Mouse (Mus musculus) effector memory CD4-positive, alpha-beta T cell, adult 5 months (primary cell): ENCODE results near the gene E4f1. TPM values are rescaled to one million over a fixed set of nuclear protein-coding genes. Genes with fewer than 3 reads are reported as not detected.

Source experiments
- polyA plus RNA-seq: library from polyadenylated mRNA; unstranded; fragments of 100-300 nt; shearing (Covaris generic); gene quantifications from one replicate; pipeline ENCODE4 v1.2.1, GENCODE M21; 2017

E4f1 gene
- polyA plus RNA-seq = 99.5 TPM

DNA sequence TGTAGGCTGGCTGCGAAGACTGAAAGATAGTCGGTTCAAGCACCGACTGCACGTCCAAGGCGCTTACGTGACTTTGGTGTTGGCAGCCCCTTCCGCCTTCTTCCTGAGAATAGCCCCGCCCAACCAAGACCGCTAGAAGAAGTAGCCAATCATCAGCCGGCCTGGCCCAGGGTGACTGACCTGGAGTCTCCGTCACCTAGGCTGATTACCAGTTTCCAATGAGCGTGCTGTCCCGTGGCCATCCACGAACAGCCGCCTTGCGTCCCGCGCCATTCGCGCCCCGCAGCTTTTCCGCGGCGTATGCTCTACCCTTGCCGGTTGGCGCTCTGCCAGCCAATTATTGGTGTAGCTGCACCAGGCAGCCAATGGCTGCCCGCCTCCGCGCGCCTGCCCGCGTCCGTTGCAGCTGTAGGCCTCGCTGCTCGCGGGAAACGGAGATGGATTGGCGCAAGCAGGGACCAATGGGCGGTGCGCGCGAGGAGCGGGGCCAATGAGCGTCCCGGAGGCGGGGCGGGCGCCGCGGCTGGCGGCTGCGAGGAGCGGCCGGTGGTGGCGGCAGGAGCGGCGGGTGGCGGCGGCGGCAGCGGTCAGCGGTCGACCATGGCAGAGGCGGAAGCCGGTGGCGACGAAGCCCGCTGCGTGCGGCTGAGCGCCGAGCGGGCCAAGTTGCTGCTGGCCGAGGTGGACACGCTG lies at the start of gene E4f1, which contains the start of gene Pgp:
Gene E4f1 (minus strand): TSS at position 404 of the 693 bp plus-strand sequence.
Gene Pgp (plus strand): TSS at position 483 of the 693 bp plus-strand sequence.

DNA sequence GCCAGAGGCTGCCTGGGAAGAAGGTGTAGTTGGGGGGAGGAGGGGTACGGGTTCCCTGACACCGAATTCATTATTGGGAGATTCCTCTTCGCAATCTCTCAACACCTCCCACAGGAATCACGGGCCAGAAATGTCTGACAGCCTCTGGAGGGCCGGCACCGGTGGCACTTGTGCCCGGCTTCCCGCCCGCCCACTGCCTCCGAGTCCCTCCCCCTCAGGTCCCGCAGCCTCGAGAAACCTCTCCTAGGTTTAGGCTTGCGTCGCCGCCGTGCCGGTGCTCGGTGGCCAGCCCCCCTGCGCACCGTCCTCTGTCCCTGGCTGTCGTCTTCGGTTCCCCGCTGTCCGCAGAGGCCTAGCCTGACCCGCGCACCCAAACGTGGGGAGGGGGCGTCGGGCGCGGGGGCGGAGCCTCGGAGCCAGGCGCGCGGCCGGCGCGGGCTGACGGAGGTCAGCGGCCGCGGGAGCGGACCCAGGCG lies 18.1 kb upstream of the E4f1 start, which contains the start of gene Caskin1:
Gene Caskin1 (plus strand): TSS at position 416 of the 476 bp plus-strand sequence.

DNA sequence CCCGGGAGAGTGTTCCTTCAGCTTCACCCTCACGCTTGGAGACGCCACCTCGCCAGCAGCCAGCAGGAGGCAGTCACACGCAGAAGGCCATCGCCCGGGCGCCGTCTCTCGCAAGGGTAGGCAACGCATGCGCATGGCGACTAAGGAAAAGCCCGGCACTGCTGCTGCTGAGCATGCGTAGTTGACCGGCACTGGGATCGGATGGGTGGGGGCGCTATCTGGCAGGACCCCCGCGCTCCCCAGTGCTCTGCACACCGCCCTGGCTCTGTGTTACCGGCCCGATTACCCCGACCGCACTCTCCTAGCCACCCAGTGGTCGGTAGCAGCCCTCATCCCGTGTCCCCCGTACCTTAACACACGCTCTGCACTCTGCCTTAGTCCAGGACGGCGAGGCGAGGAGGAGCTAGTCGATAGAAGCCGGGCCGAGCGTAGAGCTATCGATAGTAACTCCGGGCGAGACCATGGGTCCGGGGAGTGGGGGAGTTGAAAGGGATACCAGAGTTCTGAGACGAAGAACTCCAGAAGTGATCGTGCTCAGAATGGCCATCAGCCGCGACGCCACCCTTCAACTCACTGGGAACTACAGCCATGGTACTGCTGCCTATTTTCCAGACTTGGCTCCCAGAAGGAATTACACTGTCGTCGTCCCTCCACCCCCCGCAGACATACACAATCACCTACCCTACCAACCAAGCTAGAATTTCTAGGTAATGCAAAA lies 8.7 kb upstream of the E4f1 start, which contains the start of gene Mlst8:
Gene Mlst8 (minus strand): TSS at position 416 of the 718 bp plus-strand sequence.

DNA sequence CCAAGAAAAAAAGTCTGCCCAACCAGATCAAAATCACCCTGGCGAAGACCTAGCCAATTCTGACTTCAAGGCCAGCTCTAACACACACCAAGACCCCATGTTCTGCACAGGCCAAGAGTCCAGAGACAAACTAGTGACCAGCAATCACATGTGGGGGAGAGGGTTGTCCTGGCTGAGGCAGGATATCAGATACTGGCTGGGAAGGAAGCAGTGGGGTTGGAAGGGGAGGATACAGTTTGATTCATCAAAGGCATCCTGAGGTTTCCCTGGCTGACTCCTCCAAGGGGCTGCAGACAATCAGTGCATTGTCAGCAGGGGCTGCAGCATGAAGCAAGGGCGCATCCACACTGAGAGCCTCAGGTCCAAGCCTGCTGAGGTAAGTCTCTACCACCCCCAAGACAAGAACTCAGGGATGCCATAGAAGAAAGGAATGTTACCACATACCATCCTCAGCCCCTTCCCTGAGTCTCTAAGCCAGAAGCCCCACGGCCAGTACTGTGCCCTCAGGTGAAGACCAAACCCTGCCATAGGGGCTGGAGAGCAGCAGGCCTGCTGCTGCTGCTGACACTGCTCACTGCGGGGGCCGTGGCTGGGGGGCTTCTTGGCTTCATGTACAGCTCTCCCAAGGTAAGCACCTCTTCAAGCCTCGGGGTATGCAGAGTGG lies 3.6 kb upstream of the E4f1 start, which contains the start of gene Bricd5:
Gene Bricd5 (plus strand): TSS at position 273 of the 664 bp plus-strand sequence.

DNA sequence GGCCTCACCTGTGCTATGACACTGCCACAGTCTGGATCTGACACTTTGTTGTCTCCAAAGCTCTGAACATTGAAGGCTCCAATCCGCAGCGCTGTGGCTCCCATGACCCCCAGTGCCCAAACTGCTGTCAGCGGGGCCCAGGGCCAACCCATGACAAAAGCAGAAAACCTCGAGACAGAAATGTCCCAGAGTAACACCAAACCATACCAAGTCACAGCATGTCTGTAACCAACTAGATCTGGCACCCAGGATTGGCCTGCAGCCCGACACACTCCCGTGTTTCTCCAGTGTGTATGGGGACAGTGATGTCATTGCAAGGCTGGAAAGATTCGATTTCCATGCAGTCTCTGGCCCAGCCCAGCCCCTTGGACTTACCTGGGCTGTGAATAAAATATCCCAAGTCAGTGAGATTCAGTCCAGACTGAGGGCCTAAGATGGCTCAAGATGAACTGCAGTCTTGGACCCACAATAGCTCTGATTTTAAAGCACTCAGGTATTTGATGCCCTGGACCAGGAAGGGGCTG lies 27.4 kb downstream of the E4f1 start, which contains the start of gene Dnase1l2:
Gene Dnase1l2 (minus strand): TSS at position 474 of the 524 bp plus-strand sequence.

DNA sequence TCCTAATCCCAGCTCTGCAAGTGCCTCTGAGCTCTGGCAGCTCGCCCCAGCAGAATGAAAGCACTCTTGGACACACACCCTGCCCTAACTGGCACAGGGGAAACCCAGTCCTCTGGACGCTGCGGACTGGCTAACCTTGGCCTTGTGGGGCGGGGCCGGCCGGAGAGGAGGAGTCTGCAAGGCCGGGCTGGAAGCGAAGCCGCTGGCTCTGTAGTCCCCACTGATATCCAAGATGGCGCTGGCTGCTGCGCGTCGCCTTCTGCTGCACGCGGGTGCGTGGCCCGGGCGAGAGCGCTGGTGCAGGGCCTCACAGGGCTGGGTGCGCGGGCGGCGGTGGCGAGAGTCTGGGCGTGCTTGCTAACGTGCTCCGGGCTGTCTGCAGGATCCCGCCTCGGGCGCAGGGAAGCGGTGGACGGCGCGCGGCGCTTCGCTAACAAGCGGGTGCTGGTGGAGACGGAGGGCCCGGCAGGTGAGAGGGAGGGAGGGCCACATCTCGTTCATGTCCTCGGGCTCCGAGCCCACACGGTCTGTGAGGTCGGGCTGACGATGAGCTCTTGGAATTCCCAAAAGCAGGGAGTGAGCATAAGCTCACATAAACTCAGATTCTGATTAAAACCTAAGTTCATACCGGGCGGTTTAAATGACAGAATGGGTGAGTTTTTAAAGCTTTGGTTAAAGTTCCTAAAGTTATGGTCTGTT lies 43.5 kb downstream of the E4f1 start, which contains the start of gene Eci1:
Gene Eci1 (plus strand): TSS at position 171 of the 699 bp plus-strand sequence.

DNA sequence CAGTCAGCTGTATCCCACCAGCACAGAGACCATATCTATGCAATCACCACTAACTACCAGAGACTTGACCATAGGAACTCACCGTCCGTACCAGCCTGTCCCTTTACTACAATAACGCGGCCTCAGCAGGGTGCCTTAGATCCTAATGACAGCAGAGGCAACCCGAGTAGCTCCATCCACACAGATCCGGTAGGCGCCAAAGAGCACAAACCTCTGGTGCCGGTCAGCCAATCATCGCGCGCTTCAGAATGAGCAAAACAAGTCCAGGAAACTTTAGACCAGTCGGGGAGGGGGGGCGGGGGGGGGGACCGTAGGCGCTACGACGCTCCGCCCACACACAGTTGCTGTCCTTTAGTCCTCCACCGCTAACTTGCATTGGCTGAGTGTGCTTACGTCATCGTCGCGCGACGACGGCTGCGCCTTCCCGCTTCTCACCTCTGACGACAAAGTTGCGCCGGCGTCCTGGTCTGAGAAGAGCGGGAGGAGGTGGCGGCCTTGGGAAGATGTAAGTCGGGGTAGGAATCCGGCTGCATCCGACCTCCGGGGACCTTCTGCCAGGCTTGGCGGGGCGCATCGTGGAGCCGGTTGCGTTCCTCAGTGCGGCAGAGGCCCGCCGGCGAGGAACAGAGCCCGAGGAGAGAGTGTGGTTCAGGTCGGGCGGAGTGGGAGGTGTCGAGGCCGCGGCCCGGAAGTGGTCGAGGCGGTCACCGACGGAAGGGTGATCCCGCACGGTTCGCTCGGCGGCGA lies 55.7 kb downstream of the E4f1 start, which contains the start of gene Rnps1:
Gene Rnps1 (plus strand): TSS at position 336 of the 747 bp plus-strand sequence.

Other genes with a start within 250 kb of the E4f1 start
- 0.85 TPM for gene Tedc2, start 249.5 kb downstream of the E4f1 start, polyA plus RNA-seq
- 1.8 TPM for gene Ccnf, start 218.8 kb downstream of the E4f1 start, polyA plus RNA-seq
- 0.19 TPM for gene Abca17, start 119.2 kb downstream of the E4f1 start, polyA plus RNA-seq
- 24.7 TPM for gene Abca3, start 118.4 kb downstream of the E4f1 start, polyA plus RNA-seq
- gene Rnps1, start 55.7 kb downstream of the E4f1 start, polyA plus RNA-seq = 199 TPM
- gene Eci1, start 43.7 kb downstream of the E4f1 start, polyA plus RNA-seq = 50.8 TPM
- gene Dnase1l2, start 27.2 kb downstream of the E4f1 start, polyA plus RNA-seq = 2.9 TPM
- 15.6 TPM for gene Pgp, start 79 bp upstream of the E4f1 start, polyA plus RNA-seq
- gene Bricd5, start 3.6 kb upstream of the E4f1 start, polyA plus RNA-seq = not detected
- gene Mlst8, start 8.8 kb upstream of the E4f1 start, polyA plus RNA-seq = 13.8 TPM
- gene Caskin1, start 18.3 kb upstream of the E4f1 start, polyA plus RNA-seq = 0.22 TPM
- 67.3 TPM for gene Traf7, start 57.6 kb upstream of the E4f1 start, polyA plus RNA-seq
- gene Rab26, start 63.9 kb upstream of the E4f1 start, polyA plus RNA-seq = 2.9 TPM
- 51.9 TPM for gene Pkd1, start 79.5 kb upstream of the E4f1 start, polyA plus RNA-seq
- gene Tsc2, start 162.3 kb upstream of the E4f1 start, polyA plus RNA-seq = 34.7 TPM
- gene Nthl1, start 162.4 kb upstream of the E4f1 start, polyA plus RNA-seq = 2.6 TPM
- gene Slc9a3r2, start 180.0 kb upstream of the E4f1 start, polyA plus RNA-seq = 0.34 TPM
- not detected for gene Npw, start 188.1 kb upstream of the E4f1 start, polyA plus RNA-seq
- gene Zfp598, start 199.4 kb upstream of the E4f1 start, polyA plus RNA-seq = 20.9 TPM
- 0.34 TPM for gene Syngr3, start 219.6 kb upstream of the E4f1 start, polyA plus RNA-seq
- gene Gfer, start 225.8 kb upstream of the E4f1 start, polyA plus RNA-seq = 30.1 TPM
- 1.4 TPM for gene Noxo1, start 225.9 kb upstream of the E4f1 start, polyA plus RNA-seq
- 40.1 TPM for gene Tbl3, start 237.3 kb upstream of the E4f1 start, polyA plus RNA-seq
- gene Rnf151, start 247.8 kb upstream of the E4f1 start, polyA plus RNA-seq = not detected
- gene Rps2, start 247.8 kb upstream of the E4f1 start, polyA plus RNA-seq = 937 TPM